Mouse (Mus musculus): ENCODE data around the gene Kirrel2. TPM values are rescaled to one million over a fixed set of nuclear protein-coding genes. Genes with fewer than 3 reads are reported as not detected.

The Kirrel2 gene
- polyA plus RNA-seq, 1 experiment from 2014 or later = 1.1 TPM

DNA sequence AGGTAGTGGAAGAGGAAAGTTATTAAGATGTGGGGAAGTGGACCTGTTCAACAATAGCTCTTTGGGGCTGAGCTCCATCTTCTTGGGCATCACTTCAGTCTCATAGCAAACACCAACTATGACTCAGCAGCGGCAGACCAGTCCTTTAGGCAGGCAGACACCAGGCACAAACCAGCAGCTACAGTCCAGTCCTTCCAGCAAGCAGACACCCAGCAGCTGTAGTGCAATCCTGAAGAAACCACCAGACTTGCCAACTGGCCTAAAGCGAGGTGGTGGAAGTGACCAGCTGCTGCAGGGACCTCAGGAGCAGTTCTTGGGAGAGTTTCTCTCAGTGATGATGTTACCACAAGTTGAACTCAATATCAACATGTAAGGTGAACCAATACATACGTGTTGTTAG is 48.9 kb downstream of the Kirrel2 start:
- H3K27ac ChIP-seq (ENCODE audit: low read length) = no peak overlapping the region
- no peaks in the 10 kb centered on the region for H3K4me1 ChIP-seq (ENCODE audit: control insufficient read depth, insufficient read depth, low read length)
- WGBS = 81% methylated on average over 3 of the region's 3 CpGs
- H3K4me2 ChIP-seq (ENCODE audit: low read depth, low read length) = no peak overlapping the region
- no peak for ATAC-seq
- no peaks in the 10 kb centered on the region for H3K9me3 ChIP-seq (ENCODE audit: control insufficient read depth, low read length)
- H3K27me3 ChIP-seq (replicated peaks; ENCODE audit: control insufficient read depth, insufficient read depth, low read length) = no peaks in the 10 kb centered on the region
- H3K4me3 ChIP-seq (ENCODE audit: low read length) = no peak overlapping the region
- no peaks in the 10 kb centered on the region for H3K36me3 ChIP-seq (ENCODE audit: control insufficient read depth, insufficient read depth, low read length)
- no peak overlapping the region for H3K9ac ChIP-seq (ENCODE audit: low read depth, low read length)

GRCm38 (mm10) chr7:30402343-30402742 is 55.1 kb downstream of the Kirrel2 start:
- no peak overlapping the region for H3K27ac ChIP-seq (ENCODE audit: low read length)
- H3K36me3 ChIP-seq (ENCODE audit: control insufficient read depth, insufficient read depth, low read length) = no peaks in the 10 kb centered on the region
- 72% methylated on average over 4 of the region's 4 CpGs for WGBS
- no peak for ATAC-seq
- no peak overlapping the region for H3K4me3 ChIP-seq (ENCODE audit: low read length)
- H3K4me2 ChIP-seq (ENCODE audit: low read depth, low read length) = no peak overlapping the region
- no peaks in the 10 kb centered on the region for H3K9me3 ChIP-seq (ENCODE audit: control insufficient read depth, low read length)
- no peak overlapping the region for H3K9ac ChIP-seq (ENCODE audit: low read depth, low read length)
- H3K4me1 ChIP-seq (ENCODE audit: control insufficient read depth, insufficient read depth, low read length) = 0 out of 2 replicates have a peak, but pooled peaks cover 2% of the 10 kb centered on the region
- no peaks in the 10 kb centered on the region for H3K27me3 ChIP-seq (replicated peaks; ENCODE audit: control insufficient read depth, insufficient read depth, low read length)

DNA sequence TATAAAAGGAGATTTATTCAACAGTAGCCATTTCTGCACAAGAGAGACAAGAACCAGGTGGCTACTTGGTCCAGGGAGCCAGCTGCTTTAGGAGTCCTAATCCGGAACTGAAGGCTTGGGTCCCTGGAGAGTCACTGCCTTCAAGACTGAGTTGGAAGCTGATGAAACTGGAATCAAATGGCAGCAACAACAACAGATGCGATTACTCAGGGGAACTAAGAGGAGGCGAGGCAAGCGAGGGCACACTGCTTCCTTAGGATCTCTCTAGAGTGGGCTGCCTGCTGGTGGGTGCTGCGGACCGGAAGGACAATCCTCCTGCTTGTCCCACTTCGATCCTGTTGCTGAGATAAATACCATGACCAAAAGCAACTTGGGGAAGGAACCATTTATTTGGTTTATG is 57.8 kb downstream of the Kirrel2 start:
- Histone ChIP-seq H3K4me2 (ENCODE audit: low read depth, low read length) (no peak overlapping the region), H3K4me1 (ENCODE audit: control insufficient read depth, insufficient read depth, low read length) (0 out of 2 replicates have a peak, but pooled peaks cover 2% of the 10 kb centered on the region), H3K27me3 (replicated peaks; ENCODE audit: control insufficient read depth, insufficient read depth, low read length) (no peaks in the 10 kb centered on the region), H3K27ac (ENCODE audit: low read length) (no peak overlapping the region), H3K4me3 (ENCODE audit: low read length) (no peak overlapping the region), H3K9me3 (ENCODE audit: control insufficient read depth, low read length) (no peaks in the 10 kb centered on the region), H3K36me3 (ENCODE audit: control insufficient read depth, insufficient read depth, low read length) (no peaks in the 10 kb centered on the region), H3K9ac (ENCODE audit: low read depth, low read length) (no peak overlapping the region)
- ATAC-seq = no peak
- 48% methylated on average over 7 of the region's 7 CpGs for WGBS

Other genes with a start within 250 kb of the Kirrel2 start
- 99.2 and 103 TPM in 2 replicates for gene Polr2i, start 225.7 kb downstream of the Kirrel2 start, polyA plus RNA-seq (2015; fragmentation: Nextera tagmentation; extraction: Ambion mirVana)
- 139 and 142 TPM in 2 replicates for gene Tbcb, start 225.4 kb downstream of the Kirrel2 start, polyA plus RNA-seq (2015; fragmentation: Nextera tagmentation; extraction: Ambion mirVana)
- gene Ovol3, start 222.0 kb downstream of the Kirrel2 start, polyA plus RNA-seq (2015; fragmentation: Nextera tagmentation; extraction: Ambion mirVana) = not detected in 2 replicates
- gene Thap8, start 177.6 kb downstream of the Kirrel2 start, polyA plus RNA-seq (2015; fragmentation: Nextera tagmentation; extraction: Ambion mirVana) = 0.22 and 0.37 TPM in 2 replicates
- gene Wdr62, start 177.3 kb downstream of the Kirrel2 start, polyA plus RNA-seq (2015; fragmentation: Nextera tagmentation; extraction: Ambion mirVana) = 5.7 and 7.3 TPM in 2 replicates
- gene Clip3, start 166.0 kb downstream of the Kirrel2 start, polyA plus RNA-seq (2015; fragmentation: Nextera tagmentation; extraction: Ambion mirVana) = 20.9 and 22.1 TPM in 2 replicates
- 68.8 and 70.6 TPM in 2 replicates for gene Alkbh6, start 149.0 kb downstream of the Kirrel2 start, polyA plus RNA-seq (2015; fragmentation: Nextera tagmentation; extraction: Ambion mirVana)
- 58.9 and 59.7 TPM in 2 replicates for gene Syne4, start 142.9 kb downstream of the Kirrel2 start, polyA plus RNA-seq (2015; fragmentation: Nextera tagmentation; extraction: Ambion mirVana)
- gene E130208F15Rik, start 135.9 kb downstream of the Kirrel2 start, polyA plus RNA-seq (2015; fragmentation: Nextera tagmentation; extraction: Ambion mirVana) = 0.61 and 2.8 TPM in 2 replicates
- gene Sdhaf1, start 133.8 kb downstream of the Kirrel2 start, polyA plus RNA-seq (2015; fragmentation: Nextera tagmentation; extraction: Ambion mirVana) = 13.8 and 14.3 TPM in 2 replicates
- 2.5 and 3.0 TPM in 2 replicates for gene Lrfn3, start 94.9 kb downstream of the Kirrel2 start, polyA plus RNA-seq (2015; fragmentation: Nextera tagmentation; extraction: Ambion mirVana)
- gene Tyrobp, start 43.9 kb downstream of the Kirrel2 start, polyA plus RNA-seq (2015; fragmentation: Nextera tagmentation; extraction: Ambion mirVana) = 55.2 and 59.9 TPM in 2 replicates
- 2.4 and 3.1 TPM in 2 replicates for gene Hcst, start 37.8 kb downstream of the Kirrel2 start, polyA plus RNA-seq (2015; fragmentation: Nextera tagmentation; extraction: Ambion mirVana)
- gene Nfkbid, start 36.0 kb downstream of the Kirrel2 start, polyA plus RNA-seq (2015; fragmentation: Nextera tagmentation; extraction: Ambion mirVana) = 2.6 TPM in 2 replicates
- gene Aplp1, start 12.2 kb downstream of the Kirrel2 start, polyA plus RNA-seq (2015; fragmentation: Nextera tagmentation; extraction: Ambion mirVana) = 32.4 and 33.3 TPM in 2 replicates
- gene Nphs1, start 625 bp upstream of the Kirrel2 start, polyA plus RNA-seq (2015; fragmentation: Nextera tagmentation; extraction: Ambion mirVana) = 0.94 and 1.8 TPM in 2 replicates
- gene Prodh2, start 35.9 kb upstream of the Kirrel2 start, polyA plus RNA-seq (2015; fragmentation: Nextera tagmentation; extraction: Ambion mirVana) = 9.9 and 13.0 TPM in 2 replicates
- 5.6 and 6.4 TPM in 2 replicates for gene Arhgap33, start 77.4 kb upstream of the Kirrel2 start, polyA plus RNA-seq (2015; fragmentation: Nextera tagmentation; extraction: Ambion mirVana)
- gene Hspb6, start 94.5 kb upstream of the Kirrel2 start, polyA plus RNA-seq (2015; fragmentation: Nextera tagmentation; extraction: Ambion mirVana) = 48.4 and 53.8 TPM in 2 replicates
- 6.3 and 7.6 TPM in 2 replicates for gene Proser3, start 94.6 kb upstream of the Kirrel2 start, polyA plus RNA-seq (2015; fragmentation: Nextera tagmentation; extraction: Ambion mirVana)
- 44.5 and 50.0 TPM in 2 replicates for gene Lin37, start 102.1 kb upstream of the Kirrel2 start, polyA plus RNA-seq (2015; fragmentation: Nextera tagmentation; extraction: Ambion mirVana)
- 71.2 and 73.8 TPM in 2 replicates for gene U2af1l4, start 105.6 kb upstream of the Kirrel2 start, polyA plus RNA-seq (2015; fragmentation: Nextera tagmentation; extraction: Ambion mirVana)
- 9.2 and 9.3 TPM in 2 replicates for gene Gm49396, start 105.7 kb upstream of the Kirrel2 start, polyA plus RNA-seq (2015; fragmentation: Nextera tagmentation; extraction: Ambion mirVana)
- gene Psenen, start 105.9 kb upstream of the Kirrel2 start, polyA plus RNA-seq (2015; fragmentation: Nextera tagmentation; extraction: Ambion mirVana) = 158 and 168 TPM in 2 replicates
- 3.7 and 5.4 TPM in 2 replicates for gene Igflr1, start 107.7 kb upstream of the Kirrel2 start, polyA plus RNA-seq (2015; fragmentation: Nextera tagmentation; extraction: Ambion mirVana)
- gene Kmt2b, start 131.0 kb upstream of the Kirrel2 start, polyA plus RNA-seq (2015; fragmentation: Nextera tagmentation; extraction: Ambion mirVana) = 6.8 and 7.1 TPM in 2 replicates
- 1.2 and 1.9 TPM in 2 replicates for gene Zbtb32, start 141.2 kb upstream of the Kirrel2 start, polyA plus RNA-seq (2015; fragmentation: Nextera tagmentation; extraction: Ambion mirVana)
- gene Upk1a, start 155.2 kb upstream of the Kirrel2 start, polyA plus RNA-seq (2015; fragmentation: Nextera tagmentation; extraction: Ambion mirVana) = 5.9 and 7.3 TPM in 2 replicates
- 1,335 and 1,344 TPM in 2 replicates for gene Cox6b1, start 168.5 kb upstream of the Kirrel2 start, polyA plus RNA-seq (2015; fragmentation: Nextera tagmentation; extraction: Ambion mirVana)
- gene Etv2, start 178.2 kb upstream of the Kirrel2 start, polyA plus RNA-seq (2015; fragmentation: Nextera tagmentation; extraction: Ambion mirVana) = not detected in 2 replicates
- gene Rbm42, start 192.6 kb upstream of the Kirrel2 start, polyA plus RNA-seq (2015; fragmentation: Nextera tagmentation; extraction: Ambion mirVana) = 93.8 and 95.7 TPM in 2 replicates
- gene Haus5, start 207.3 kb upstream of the Kirrel2 start, polyA plus RNA-seq (2015; fragmentation: Nextera tagmentation; extraction: Ambion mirVana) = 33.7 and 39.4 TPM in 2 replicates
- not detected in 2 replicates for gene Pmis2, start 213.9 kb upstream of the Kirrel2 start, polyA plus RNA-seq (2015; fragmentation: Nextera tagmentation; extraction: Ambion mirVana)
- 4.7 and 4.8 TPM in 2 replicates for gene 2200002J24Rik, start 241.2 kb upstream of the Kirrel2 start, polyA plus RNA-seq (2015; fragmentation: Nextera tagmentation; extraction: Ambion mirVana)